Mouse (Mus musculus) right cerebral cortex, postnatal 14 days (tissue): ENCODE results near the gene Gm26992.

Experiments
- DNase-seq: peaks from one replicate; pipeline ENCODE4 v3.0.0; 2022

Gm26992 gene

DNA sequence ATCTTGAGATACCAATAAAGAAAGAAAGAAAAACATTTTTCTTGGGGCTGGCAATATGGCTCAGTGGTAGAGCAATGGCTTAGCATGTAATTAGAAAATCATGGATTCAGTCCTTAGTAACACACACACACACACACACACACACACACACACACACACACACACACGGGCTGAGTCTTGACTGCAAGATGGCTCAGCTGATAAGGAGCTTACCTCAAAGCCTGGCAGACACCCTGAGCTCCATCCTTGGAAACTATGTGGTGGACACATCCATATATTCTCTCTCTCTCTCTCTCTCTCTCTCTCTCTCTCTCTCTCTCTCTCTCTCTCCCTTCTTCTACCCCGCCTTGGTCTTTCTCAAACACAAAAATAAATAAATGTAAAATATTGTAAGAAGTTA lies 69.0 kb downstream of the Gm26992 start:
- DNase-seq: no peak

DNA sequence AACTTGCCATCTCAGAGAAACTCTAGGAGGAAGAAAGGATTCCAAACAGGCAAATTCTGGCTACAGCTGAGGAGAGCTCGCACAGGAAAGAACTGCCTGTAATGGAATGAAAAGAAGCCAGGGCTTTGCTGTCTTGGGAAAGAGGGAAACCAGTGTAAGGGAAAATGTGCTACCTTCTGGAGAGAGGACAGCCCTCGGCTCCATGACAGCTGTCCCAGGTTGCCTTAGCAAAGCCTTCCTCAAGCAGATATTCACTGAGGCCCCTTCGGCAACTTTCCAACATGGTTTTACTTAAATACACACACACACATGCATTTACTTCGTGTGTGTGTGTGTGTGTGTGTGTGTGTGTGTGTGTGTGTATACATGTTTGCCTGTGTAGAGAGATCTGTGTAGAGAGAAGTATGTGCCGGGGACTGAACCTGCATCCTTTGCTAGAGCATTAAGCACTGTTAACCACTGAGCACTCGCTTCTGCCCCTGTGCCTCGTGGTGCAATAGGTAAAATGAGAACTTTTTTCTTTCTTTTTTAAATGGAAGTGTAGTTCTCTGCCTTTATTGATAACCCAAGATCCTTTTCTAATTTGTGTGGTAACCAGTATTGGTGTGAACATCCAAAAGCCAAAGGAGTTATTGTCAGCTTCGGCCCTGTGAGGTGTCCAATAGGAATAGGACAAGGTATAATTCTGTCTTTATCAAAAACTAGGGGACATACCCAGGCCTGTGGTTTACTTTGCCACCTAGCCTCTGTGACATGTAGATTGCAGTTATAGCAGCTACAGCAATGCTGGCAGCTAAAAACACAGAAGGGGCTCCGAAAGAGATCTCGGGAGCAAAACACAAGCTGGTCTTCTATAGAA lies 70.8 kb downstream of the Gm26992 start:
- DNase-seq: no peak

DNA sequence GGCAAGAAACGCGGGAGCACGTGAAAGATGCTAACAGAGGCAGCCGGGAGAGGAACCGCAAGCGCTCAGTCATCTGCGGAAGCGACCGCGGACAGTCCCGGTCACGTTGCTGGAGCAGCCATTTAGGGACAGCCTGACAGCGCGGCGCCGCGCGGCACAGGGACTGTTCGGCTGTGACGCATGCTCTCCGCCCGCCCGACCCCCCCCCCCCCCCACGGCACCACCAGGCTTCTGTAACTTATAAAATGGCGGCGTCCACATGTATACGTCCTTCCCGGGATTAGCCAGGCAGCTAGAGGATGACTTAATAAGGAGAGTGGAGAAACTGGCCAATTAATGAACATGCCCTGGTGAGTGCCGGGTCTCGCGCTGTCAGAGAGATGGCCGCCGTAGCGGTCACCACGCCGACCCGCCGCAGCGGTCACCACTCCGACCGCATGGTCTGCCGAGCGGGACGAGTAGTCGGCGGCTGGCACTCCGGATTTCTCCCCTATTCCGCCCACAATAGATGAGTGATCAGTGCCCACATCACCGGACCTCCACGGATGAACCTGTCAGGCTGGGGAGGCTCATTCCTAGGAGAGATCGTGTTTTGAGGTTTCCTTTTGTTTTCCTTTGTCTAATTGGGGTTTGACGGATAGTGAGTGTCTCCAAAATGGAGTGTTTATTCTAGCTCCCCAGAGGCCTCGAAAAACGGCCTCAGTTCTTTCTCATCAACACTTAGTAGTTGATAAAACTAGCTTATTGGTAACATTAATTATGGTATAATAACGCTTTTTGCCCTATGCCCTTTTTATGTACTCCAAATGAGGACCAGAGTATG lies 71.8 kb downstream of the Gm26992 start:
- DNase-seq: peak; percentile 83

DNA sequence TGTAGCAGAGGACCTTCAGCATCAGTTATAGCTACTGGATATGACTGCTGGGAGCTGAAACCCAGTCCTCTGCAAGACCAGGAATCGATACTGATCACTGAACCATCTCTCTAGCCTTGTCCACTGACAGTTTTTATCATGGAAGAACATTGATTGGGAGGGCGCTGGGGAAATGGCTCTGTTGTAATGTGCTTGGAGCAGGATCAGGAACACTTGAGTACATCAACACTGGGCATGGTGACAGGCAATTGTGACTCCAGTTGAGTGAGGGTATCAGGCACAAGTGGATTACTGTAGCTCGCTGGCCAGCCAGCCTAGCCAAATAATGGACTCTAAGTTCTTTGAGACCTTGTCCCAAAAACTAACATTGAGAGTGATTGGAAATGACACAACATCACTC lies 77.6 kb downstream of the Gm26992 start:
- no peak for DNase-seq

DNA sequence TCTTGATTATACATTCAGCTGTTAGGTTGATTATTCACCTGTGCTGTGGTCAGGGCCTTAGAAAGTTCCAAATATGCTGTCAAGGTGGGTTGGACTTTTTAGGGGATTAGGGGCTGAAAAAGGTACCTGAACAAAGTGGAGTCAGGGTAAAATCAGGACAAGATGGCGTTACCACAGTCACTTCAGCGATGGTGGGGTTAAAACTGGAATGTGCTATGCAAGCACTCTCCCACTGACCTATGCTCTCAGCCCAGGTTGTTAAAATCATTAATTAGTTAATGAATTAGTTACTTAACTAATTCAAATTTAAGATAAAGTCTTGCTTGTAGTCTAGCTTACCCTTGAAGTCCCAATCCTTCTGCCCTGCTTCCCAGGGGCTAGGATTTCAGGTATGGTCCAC lies 78.3 kb downstream of the Gm26992 start:
- DNase-seq: no peak

DNA sequence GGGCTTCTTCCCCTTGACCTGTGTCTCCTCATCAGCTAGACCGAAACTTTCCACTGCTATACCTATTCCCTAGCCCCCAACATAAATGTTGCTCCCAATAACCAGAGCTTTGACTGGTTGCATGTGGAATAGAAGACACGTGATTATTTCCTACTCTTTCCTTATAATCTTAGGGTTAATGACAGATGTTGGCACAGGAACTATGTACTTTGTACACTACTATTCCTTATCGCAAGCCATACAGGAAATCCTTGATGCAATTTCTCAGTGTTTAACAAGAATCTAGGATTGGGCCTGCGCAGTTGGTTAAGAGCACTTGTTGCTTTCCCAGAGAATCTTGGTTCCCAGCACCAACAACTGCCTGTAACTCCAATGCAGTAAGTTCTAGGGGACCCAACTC lies 86.4 kb downstream of the Gm26992 start:
- DNase-seq: no peak

DNA sequence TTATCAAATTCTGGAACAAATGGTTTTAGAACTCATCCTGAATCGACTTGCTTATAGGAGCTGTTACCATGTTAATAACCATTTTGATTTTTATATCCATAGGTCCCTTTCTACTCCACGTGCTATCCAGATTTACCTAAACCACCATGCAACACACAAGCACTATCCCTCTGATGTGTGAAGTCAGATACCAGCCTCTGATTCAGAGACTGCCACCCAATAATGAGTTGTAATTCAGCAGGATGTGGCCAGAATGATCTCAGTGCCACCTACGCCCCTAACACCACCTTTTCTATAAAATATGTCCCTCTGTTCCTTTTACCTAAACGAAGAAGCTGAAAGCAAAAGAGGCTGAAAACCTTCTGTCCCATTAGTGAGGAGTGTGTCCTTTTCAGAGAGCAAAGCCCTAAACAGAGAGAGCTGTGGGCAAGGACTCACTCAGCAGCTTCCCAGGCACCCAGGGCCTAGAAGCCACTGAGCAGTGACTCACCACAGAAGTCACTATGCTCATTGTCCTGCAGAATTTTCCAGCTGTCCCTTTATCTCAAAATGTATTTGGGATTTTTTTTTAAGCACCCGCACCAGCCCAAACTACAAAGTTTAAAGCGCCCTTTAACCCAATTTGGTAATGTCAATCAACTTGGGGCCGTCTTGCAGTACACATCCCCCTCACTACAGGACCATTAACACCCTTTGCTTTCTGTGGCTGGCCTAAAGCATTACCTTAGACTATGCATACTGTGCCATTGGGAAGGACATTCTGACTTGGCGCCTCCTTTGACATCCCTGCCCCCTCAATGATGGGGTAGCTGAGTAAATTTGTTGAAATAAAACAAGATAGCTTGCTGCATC lies 87.6 kb downstream of the Gm26992 start:
- DNase-seq: no peak

DNA sequence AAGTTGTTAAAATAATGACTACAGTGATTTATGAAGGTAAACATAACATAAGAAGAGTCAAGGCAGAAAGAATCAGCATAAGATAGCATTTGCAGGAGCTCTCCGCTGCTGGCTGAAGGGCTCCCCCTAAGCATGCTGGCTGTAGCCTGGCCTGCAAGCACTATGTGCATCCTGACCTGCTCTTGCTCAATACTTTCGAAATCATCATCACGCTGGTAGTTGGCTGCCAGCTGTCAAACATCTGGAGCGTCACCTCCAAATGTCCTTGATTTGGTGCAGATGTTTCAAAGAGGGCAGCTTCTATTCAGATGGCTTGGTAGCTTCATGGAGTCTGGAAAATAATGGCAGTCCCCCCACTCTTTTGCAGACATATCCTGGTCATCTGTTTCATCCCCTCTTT lies 93.0 kb downstream of the Gm26992 start:
- no peak for DNase-seq

DNA sequence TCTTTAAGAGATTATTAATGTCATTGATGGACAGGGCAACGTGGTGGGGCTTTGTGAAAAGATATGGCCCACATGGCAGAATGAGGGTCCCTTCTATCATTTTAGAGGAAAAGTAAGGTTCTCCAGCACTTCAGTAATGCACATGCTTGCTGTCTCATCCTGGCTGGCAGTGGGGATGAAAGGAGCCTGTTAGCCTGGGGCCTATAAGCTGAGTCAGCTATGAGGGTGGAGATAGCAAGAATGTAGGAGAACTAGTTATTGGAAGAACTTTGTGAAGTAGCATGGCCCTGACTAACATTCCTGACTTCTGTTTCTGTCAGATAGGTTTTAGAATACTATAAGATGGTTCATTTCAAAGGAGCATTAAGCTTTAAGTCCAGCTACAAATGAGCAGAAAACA lies 93.5 kb downstream of the Gm26992 start:
- no peak for DNase-seq

DNA sequence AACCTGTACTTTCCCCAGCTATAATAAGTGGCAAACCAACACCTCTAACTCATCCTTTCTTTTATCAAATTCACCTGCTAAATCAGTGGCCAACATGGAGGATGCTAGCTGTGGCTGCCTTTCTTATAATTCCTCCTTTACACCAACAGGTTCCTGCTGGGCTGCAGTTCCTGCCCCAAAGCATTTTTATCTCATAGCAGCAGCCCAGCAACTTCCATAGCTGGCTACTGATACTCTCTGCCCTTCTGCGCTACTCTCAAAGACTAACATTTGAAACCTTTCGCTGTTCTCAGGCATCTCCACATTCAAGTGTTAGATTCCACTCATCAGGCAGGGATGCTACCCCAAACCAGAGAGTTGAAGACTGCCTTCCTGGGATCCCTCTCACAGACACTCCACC lies 97.0 kb downstream of the Gm26992 start:
- no peak for DNase-seq

DNA sequence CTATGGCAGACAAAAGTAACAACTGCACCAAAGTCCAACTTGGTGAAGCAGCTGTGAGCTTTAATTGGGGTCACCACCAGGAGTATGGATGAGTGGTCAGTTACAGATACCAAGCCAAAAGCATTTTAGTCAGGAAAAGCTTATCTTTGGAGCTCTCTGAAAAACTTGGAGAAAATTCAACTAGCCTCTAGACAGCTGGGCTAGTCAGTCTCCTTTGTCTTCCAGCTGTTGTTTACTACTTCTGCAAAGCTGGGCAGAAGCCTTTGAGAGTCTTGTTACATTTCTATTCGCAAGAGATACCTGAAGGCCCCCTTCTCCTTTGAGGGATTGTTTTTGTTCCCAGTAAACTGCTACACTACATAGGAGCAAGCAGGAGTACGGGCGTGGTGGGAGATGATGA lies 97.7 kb downstream of the Gm26992 start:
- DNase-seq: no peak

DNA sequence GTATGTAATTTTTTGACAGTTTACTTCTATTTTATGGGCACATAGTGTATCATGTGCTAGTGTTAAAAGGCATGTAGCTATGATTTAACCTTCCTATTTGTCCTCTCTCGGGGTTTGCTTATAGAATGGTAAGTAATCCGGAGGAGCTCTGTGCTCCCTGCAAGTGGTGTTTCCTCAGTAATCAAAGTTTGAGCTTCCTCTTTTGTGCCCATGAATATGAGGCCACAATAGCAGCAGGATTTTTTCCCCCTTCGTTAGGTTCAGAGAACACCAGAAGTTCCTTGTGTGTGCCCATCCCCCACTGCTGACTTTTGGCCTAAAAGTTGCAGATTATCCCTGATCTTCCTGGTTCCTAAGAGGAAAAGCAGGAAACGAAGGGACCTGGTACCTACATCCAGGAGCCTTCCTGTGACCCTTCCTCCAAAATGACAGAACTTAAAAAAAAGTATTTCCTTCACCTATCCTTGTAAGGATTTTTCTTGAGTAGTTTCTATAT lies 99.5 kb downstream of the Gm26992 start:
- DNase-seq: no peak

DNA sequence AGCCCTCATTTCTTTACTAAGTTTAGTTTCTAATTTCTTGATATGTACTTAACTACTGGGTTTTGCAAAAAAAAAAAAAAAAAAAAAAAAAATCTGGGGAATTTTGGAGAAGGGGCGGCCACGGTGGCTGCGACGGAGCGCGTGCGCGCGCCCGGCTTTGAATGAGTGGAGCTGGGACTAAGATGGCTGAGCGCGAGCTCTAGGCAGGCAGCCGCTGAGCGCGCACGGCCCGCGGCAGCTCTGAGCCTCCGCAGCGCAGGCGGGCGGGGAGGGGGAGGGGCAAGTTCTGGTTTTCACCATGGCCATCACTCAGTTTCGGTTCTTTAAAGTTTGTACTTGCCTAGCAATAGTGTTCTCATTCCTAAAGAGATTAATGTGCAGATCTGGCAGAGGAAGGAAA lies 107.4 kb downstream of the Gm26992 start:
- DNase-seq: peak; percentile 86
